Mouse (Mus musculus) kidney, adult 8-10 months (tissue): Measurements from ENCODE around the gene Gm3238.
"Not testable (repeated sequence)": the region's sequence is repeated elsewhere in the genome, so short reads cannot be mapped to it uniquely, and the experiment has no call there.

ENCODE experiments used
- DNase-seq, 2 experiments: peaks; one replicate each; pipeline ENCODE4 v3.0.0; 2022

The Gm3238 gene

GRCm38 (mm10) chr10:77741924-77742688 is 29.0 kb downstream of the Gm3238 start, which contains the start of gene Gm18596:
Gm18596 (minus strand) TSS chr10:77742638.
- DNase-seq = not testable (repeated sequence)

GRCm38 (mm10) chr10:77738929-77739328 is 32.2 kb downstream of the Gm3238 start:
- DNase-seq = no peak

- no peak for DNase-seq
These were observed 35.2 kb downstream of the Gm3238 start for GRCm38 (mm10) chr10:77735928-77736327.

GRCm38 (mm10) chr10:77729241-77729640 is 41.9 kb downstream of the Gm3238 start:
- peak in 1 of 2 experiments; percentile 6 for DNase-seq

- peak in 1 of 2 experiments; percentile 8 for DNase-seq
These were observed 42.8 kb downstream of the Gm3238 start for GRCm38 (mm10) chr10:77728280-77728679.

GRCm38 (mm10) chr10:77726186-77726585 is 44.9 kb downstream of the Gm3238 start, which contains the start of gene Gm10100:
Gm10100 (plus strand) TSS chr10:77726486.
- DNase-seq = no peak

GRCm38 (mm10) chr10:77724855-77725254 is 46.3 kb downstream of the Gm3238 start:
- no peak for DNase-seq
